Mouse (Mus musculus) right cerebral cortex, adult 18-20 months (tissue): ENCODE results near the gene Slc35e2.
"Not testable (repeated sequence)": the region's sequence is repeated elsewhere in the genome, so short reads cannot be mapped to it uniquely, and the experiment has no call there.

ENCODE experiments used
- DNase-seq: peaks from one replicate; pipeline ENCODE4 v3.0.0; 2022; ENCODE audit warnings: mixed read lengths

The Slc35e2 gene

GRCm38 (mm10) chr4:155635766-155636499, 34.7 kb downstream of the Slc35e2 start:
- DNase-seq: no peak

GRCm38 (mm10) chr4:155643531-155643930, 42.3 kb downstream of the Slc35e2 start:
- no peak for DNase-seq

GRCm38 (mm10) chr4:155645308-155645707, 44.1 kb downstream of the Slc35e2 start, which contains the start of gene Gm10563:
TSS of gene Gm10563 (minus strand) at chr4:155645408.
- not testable (repeated sequence) for DNase-seq

- no peak for DNase-seq
Observed at GRCm38 (mm10) chr4:155645721-155646120, 44.5 kb downstream of the Slc35e2 start.

- DNase-seq: no peak
Observed at GRCm38 (mm10) chr4:155649355-155649754, 48.1 kb downstream of the Slc35e2 start.

- no peak for DNase-seq
Observed at GRCm38 (mm10) chr4:155651553-155652269, 50.5 kb downstream of the Slc35e2 start.

- no peak for DNase-seq
Observed at GRCm38 (mm10) chr4:155652283-155653085, 51.3 kb downstream of the Slc35e2 start.

- DNase-seq: no peak
Observed at GRCm38 (mm10) chr4:155653086-155653450, 51.9 kb downstream of the Slc35e2 start, which contains the start of gene Mmp23. TSS of gene Mmp23 (minus strand) at chr4:155653384.

- DNase-seq: no peak
Observed at GRCm38 (mm10) chr4:155653451-155654182, 52.4 kb downstream of the Slc35e2 start.

- no peak for DNase-seq
Observed at GRCm38 (mm10) chr4:155654183-155654455, 52.9 kb downstream of the Slc35e2 start.

- DNase-seq: no peak
Observed at GRCm38 (mm10) chr4:155654456-155655298, 53.5 kb downstream of the Slc35e2 start.

GRCm38 (mm10) chr4:155656214-155656751, 55.1 kb downstream of the Slc35e2 start:
- DNase-seq: no peak

GRCm38 (mm10) chr4:155658961-155659360, 57.7 kb downstream of the Slc35e2 start:
- no peak for DNase-seq

- DNase-seq: no peak
Observed at GRCm38 (mm10) chr4:155660641-155661040, 59.4 kb downstream of the Slc35e2 start.

- DNase-seq: no peak
Observed at GRCm38 (mm10) chr4:155666903-155667302, 65.7 kb downstream of the Slc35e2 start.

- peak; percentile 98 for DNase-seq
Observed at GRCm38 (mm10) chr4:155668689-155669597, 67.7 kb downstream of the Slc35e2 start, which contains the start of gene Mib2. TSS of gene Mib2 (minus strand) at chr4:155669198.

- DNase-seq: no peak
Observed at GRCm38 (mm10) chr4:155669598-155670075, 68.4 kb downstream of the Slc35e2 start.

GRCm38 (mm10) chr4:155670236-155670635, 69.0 kb downstream of the Slc35e2 start:
- DNase-seq: not testable (repeated sequence)

- no peak for DNase-seq
Observed at GRCm38 (mm10) chr4:155672082-155672481, 70.9 kb downstream of the Slc35e2 start.
